9 mouse cellular contexts compared by ENCODE assay signal in the genomic region with DNA sequence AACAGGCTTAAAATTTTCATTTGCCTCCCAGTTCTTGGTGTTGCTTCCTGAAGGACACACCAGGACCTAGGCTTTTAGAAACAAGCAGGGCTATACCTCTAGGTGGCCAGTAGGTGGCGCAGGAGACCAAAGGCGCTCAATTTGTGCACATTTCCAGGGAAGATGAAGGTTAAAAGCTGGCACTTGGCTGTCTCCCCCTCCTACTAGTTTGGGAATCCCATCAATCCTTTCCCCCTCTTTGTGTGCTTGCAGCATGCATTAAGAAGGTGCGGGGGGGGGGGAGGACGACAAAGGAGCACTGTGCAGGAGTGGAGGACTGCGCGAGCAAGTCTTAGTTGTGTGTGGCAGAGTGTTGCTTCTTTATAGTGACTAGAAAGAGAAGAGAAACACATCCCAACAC. TPM values are rescaled to one million over a fixed set of nuclear protein-coding genes. Genes with fewer than 3 reads are reported as not detected.
DNase-seq lines count a peak whose midpoint lies in the region; ATAC-seq and TF ChIP-seq lines count a peak whose summit lies in the region.
"Had no signal": no experiment of that assay in that cellular context is flagged by ENCODE, and none has a peak within 500 bp of the region (broad histone marks: within the 10 kb centered on the region; RNA-seq: fewer than 3 reads in every experiment).

No protein-coding gene starts in this region.

- H3K9ac ChIP-seq in kidney, postnatal 0 days (ENCODE audit: low read depth, low read length): no peak overlapping the region
- no peak overlapping the region for H3K9ac ChIP-seq in kidney, embryonic 16.5 days (replicated peaks; ENCODE audit: low read length)
- no peak overlapping the region for H3K9ac ChIP-seq in embryonic facial prominence, embryonic 11.5 days (replicated peaks; ENCODE audit: low read length)
- H3K9ac ChIP-seq in liver, embryonic 14.5 days (replicated peaks): no peak overlapping the region
- H3K9ac ChIP-seq in neural tube, embryonic 14.5 days (replicated peaks; ENCODE audit: low read depth, low read length): no peak overlapping the region
- H3K9ac ChIP-seq: liver, embryonic 15.5 days had no signal

- peak; percentile 93 for DNase-seq in kidney, postnatal 0 days (ENCODE audit: low spot score)
- peak; percentile 86 for DNase-seq in embryonic facial prominence, embryonic 11.5 days (ENCODE audit: low spot score)
- peak; percentile 85 for DNase-seq in heart, postnatal 4 days
- peak in 2 of 3 experiments; percentile 22 to 26 for DNase-seq in liver, embryonic 14.5 days (ENCODE audit: low read depth in 3 of 3, low spot score in 3 of 3)
- peak; percentile 25 to 31 for DNase-seq in thymus, postnatal 36 days

- no peak overlapping the region for H3K4me2 ChIP-seq in kidney, postnatal 0 days (ENCODE audit: low read length)
- H3K4me2 ChIP-seq in kidney, embryonic 16.5 days (replicated peaks; ENCODE audit: low read depth, low read length): no peak overlapping the region
- no peak overlapping the region for H3K4me2 ChIP-seq in embryonic facial prominence, embryonic 11.5 days (ENCODE audit: low read depth, low read length)
- no peak overlapping the region for H3K4me2 ChIP-seq in liver, embryonic 14.5 days (ENCODE audit: low read depth)
- H3K4me2 ChIP-seq in neural tube, embryonic 14.5 days (ENCODE audit: low read depth, low read length): no peak overlapping the region
- H3K4me2 ChIP-seq: liver, embryonic 15.5 days had no signal

- H3K9me3 ChIP-seq in kidney, postnatal 0 days (replicated peaks; ENCODE audit: low read length): no peaks in the 10 kb centered on the region
- H3K9me3 ChIP-seq in kidney, embryonic 16.5 days (ENCODE audit: low read length): no peaks in the 10 kb centered on the region
- H3K9me3 ChIP-seq in embryonic facial prominence, embryonic 11.5 days (replicated peaks; ENCODE audit: control insufficient read depth, low read length): no peaks in the 10 kb centered on the region
- no peaks in the 10 kb centered on the region for H3K9me3 ChIP-seq in liver, embryonic 14.5 days (ENCODE audit: control insufficient read depth, low read length)
- no peaks in the 10 kb centered on the region for H3K9me3 ChIP-seq in neural tube, embryonic 14.5 days (ENCODE audit: control insufficient read depth, low read length)
- H3K9me3 ChIP-seq: liver, embryonic 15.5 days had no signal

- peak; percentile 99 for TF ChIP-seq CTCF in kidney, postnatal 0 days (IDR thresholded peaks at IDR 0.05; ENCODE audit: low read depth)
- peak; percentile 83 for TF ChIP-seq CTCF in bone marrow, adult 2 months (IDR thresholded peaks at IDR 0.05; ENCODE audit: control insufficient read depth, insufficient read depth, low read length)
- TF ChIP-seq CTCF in liver, embryonic 14.5 days (IDR thresholded peaks at IDR 0.05; ENCODE audit: low read depth): peak; percentile 93

- no peak overlapping the region for H3K27ac ChIP-seq in kidney, postnatal 0 days
- no peak overlapping the region for H3K27ac ChIP-seq in kidney, embryonic 16.5 days (ENCODE audit: low read length)
- no peak overlapping the region for H3K27ac ChIP-seq in bone marrow, adult 2 months (ENCODE audit: control insufficient read depth, insufficient read depth, low read depth, low read length, poor library complexity)
- no peak overlapping the region for H3K27ac ChIP-seq in embryonic facial prominence, embryonic 11.5 days (replicated peaks; ENCODE audit: low read depth, low read length)
- no peak overlapping the region for H3K27ac ChIP-seq in liver, embryonic 14.5 days
- H3K27ac ChIP-seq in neural tube, embryonic 14.5 days (ENCODE audit: low read depth, low read length): no peak overlapping the region
- H3K27ac ChIP-seq: liver, embryonic 15.5 days had no signal

- no peak for TF ChIP-seq EP300 in liver, embryonic 14.5 days (IDR thresholded peaks at IDR 0.05; ENCODE audit: low read depth)

- no peaks in the 10 kb centered on the region for H3K27me3 ChIP-seq in kidney, postnatal 0 days (ENCODE audit: insufficient read depth, low read length)
- H3K27me3 ChIP-seq in kidney, embryonic 16.5 days (ENCODE audit: insufficient read depth, low read length): no peaks in the 10 kb centered on the region
- H3K27me3 ChIP-seq in embryonic facial prominence, embryonic 11.5 days (ENCODE audit: control insufficient read depth, insufficient read depth, low read length): no peaks in the 10 kb centered on the region
- H3K27me3 ChIP-seq in liver, embryonic 14.5 days (ENCODE audit: control insufficient read depth, insufficient read depth, low read length): peaks cover 6% of the 10 kb centered on the region; the same call in 1 of the 2 replicates
- no peaks in the 10 kb centered on the region for H3K27me3 ChIP-seq in neural tube, embryonic 14.5 days (ENCODE audit: control insufficient read depth, insufficient read depth, low read length)

- no peak for ATAC-seq in kidney, postnatal 0 days (replicated peaks; ENCODE audit: low FRiP score, low read depth)
- ATAC-seq in kidney, embryonic 16.5 days (ENCODE audit: low FRiP score, low TSS enrichment): no peak
- ATAC-seq in embryonic facial prominence, embryonic 11.5 days (replicated peaks; ENCODE audit: insufficient number of reproducible peaks, low FRiP score, low TSS enrichment, low read depth): no peak; the same call in 1 of the 2 replicates
- no peak for ATAC-seq in liver, embryonic 14.5 days (ENCODE audit: insufficient read depth)
- ATAC-seq in neural tube, embryonic 14.5 days (ENCODE audit: low read depth): peak; percentile 53

- no peak for TF ChIP-seq POLR2A in bone marrow, adult 2 months (IDR thresholded peaks at IDR 0.05; ENCODE audit: borderline replicate concordance, control insufficient read depth, low read depth, low read length)

- peaks cover 7% of the 10 kb centered on the region for H3K4me1 ChIP-seq in kidney, postnatal 0 days (replicated peaks; ENCODE audit: insufficient read depth, low read length)
- H3K4me1 ChIP-seq in kidney, embryonic 16.5 days (ENCODE audit: insufficient read depth, low read length): peaks cover 23% of the 10 kb centered on the region
- H3K4me1 ChIP-seq in bone marrow, adult 2 months (ENCODE audit: control insufficient read depth, insufficient read depth, low read length): no peaks in the 10 kb centered on the region
- no peaks in the 10 kb centered on the region for H3K4me1 ChIP-seq in embryonic facial prominence, embryonic 11.5 days (ENCODE audit: control insufficient read depth, insufficient read depth, low read length)
- H3K4me1 ChIP-seq in liver, embryonic 14.5 days (replicated peaks; ENCODE audit: control insufficient read depth in 2 of 2, insufficient read depth in 2 of 2, low read length in 1 of 2): no peaks in the 10 kb centered on the region
- 0 out of 2 replicates have a peak, but pooled peaks cover 6% of the 10 kb centered on the region for H3K4me1 ChIP-seq in neural tube, embryonic 14.5 days (ENCODE audit: control insufficient read depth, insufficient read depth, low read length)

- peaks cover 6% of the 10 kb centered on the region; the same call in 1 of the 2 replicates for H3K36me3 ChIP-seq in kidney, postnatal 0 days (ENCODE audit: insufficient read depth, low read length)
- peaks cover 12% of the 10 kb centered on the region; the same call in 1 of the 2 replicates for H3K36me3 ChIP-seq in kidney, embryonic 16.5 days (ENCODE audit: insufficient read depth, low read length)
- H3K36me3 ChIP-seq in embryonic facial prominence, embryonic 11.5 days (replicated peaks; ENCODE audit: control insufficient read depth, insufficient read depth, low read depth, low read length): no peaks in the 10 kb centered on the region; the same call in 1 of the 2 replicates
- no peaks in the 10 kb centered on the region for H3K36me3 ChIP-seq in liver, embryonic 14.5 days (replicated peaks; ENCODE audit: control insufficient read depth, insufficient read depth, low read depth)
- H3K36me3 ChIP-seq in neural tube, embryonic 14.5 days (ENCODE audit: control insufficient read depth, insufficient read depth, low read length): no peaks in the 10 kb centered on the region
- H3K36me3 ChIP-seq: liver, embryonic 15.5 days had no signal

- H3K4me3 ChIP-seq in kidney, postnatal 0 days (replicated peaks; ENCODE audit: low read depth, low read length): no peak overlapping the region
- no peak overlapping the region for H3K4me3 ChIP-seq in kidney, embryonic 16.5 days (ENCODE audit: low read length)
- no peak overlapping the region for H3K4me3 ChIP-seq in bone marrow, adult 2 months (replicated peaks; ENCODE audit: control insufficient read depth, low read depth, low read length)
- H3K4me3 ChIP-seq in embryonic facial prominence, embryonic 11.5 days (ENCODE audit: low read depth, low read length): no peak overlapping the region
- no peak overlapping the region for H3K4me3 ChIP-seq in liver, embryonic 14.5 days (ENCODE audit: insufficient read depth in 1 of 2, low read depth in 2 of 2, low read length in 2 of 2)
- H3K4me3 ChIP-seq in neural tube, embryonic 14.5 days (ENCODE audit: low read depth, low read length): no peak overlapping the region
- H3K4me3 ChIP-seq: liver, embryonic 15.5 days had no signal

- WGBS in kidney, postnatal 0 days: 26% methylated on average over 6 of the region's 6 CpGs
- WGBS in kidney, embryonic 16.5 days: 24% methylated on average over 6 of the region's 6 CpGs
- 36% methylated on average over 6 of the region's 6 CpGs for WGBS in bone marrow, adult 2 months
- WGBS in embryonic facial prominence, embryonic 11.5 days: 19% methylated on average over 6 of the region's 6 CpGs
- WGBS in liver, embryonic 14.5 days (ENCODE audit: insufficient replicate concordance): 32% methylated on average over 6 of the region's 6 CpGs
- WGBS in neural tube, embryonic 14.5 days: 6% methylated on average over 6 of the region's 6 CpGs

RNA-seq across cellular contexts. Expression of gene Igfbp5, which starts 8.8 kb away (rescaled TPM):
- 87.7 and 95.0 TPM in 2 replicates for polyA plus RNA-seq in kidney, postnatal 0 days (2015; fragmentation: Nextera tagmentation; extraction: Ambion mirVana)
- polyA plus RNA-seq in kidney, embryonic 16.5 days (2015; fragmentation: Nextera tagmentation; extraction: Ambion mirVana): 89.0 and 104 TPM in 2 replicates
- 35.5 and 53.8 TPM in 2 replicates for polyA plus RNA-seq in bone marrow, adult 2 months (2011; ENCODE audit: insufficient read depth, insufficient read length, low replicate concordance, missing spikeins)
- 69.4 and 71.2 TPM in 2 replicates for polyA plus RNA-seq in embryonic facial prominence, embryonic 11.5 days (2014; fragmentation: Nextera tagmentation; extraction: Ambion mirVana)
- total RNA-seq in heart, postnatal 4 days (2021): 100 to 1,000 TPM; 190 to 236 TPM
- polyA plus RNA-seq in liver, embryonic 14.5 days (2012; rRNA removed): 1.2 and 1.3 TPM in 2 replicates
- 0.36 and 0.45 TPM in 2 replicates for polyA plus RNA-seq in liver, embryonic 14.5 days (2014; fragmentation: Nextera tagmentation; extraction: Ambion mirVana)
- polyA plus RNA-seq in neural tube, embryonic 14.5 days (2014; fragmentation: Nextera tagmentation; extraction: Ambion mirVana): 85.0 and 112 TPM in 2 replicates

RNA-seq across cellular contexts. Expression of gene Igfbp2, which starts 41.6 kb away (rescaled TPM):
- 116 and 123 TPM in 2 replicates for polyA plus RNA-seq in kidney, postnatal 0 days (2015; fragmentation: Nextera tagmentation; extraction: Ambion mirVana)
- polyA plus RNA-seq in kidney, embryonic 16.5 days (2015; fragmentation: Nextera tagmentation; extraction: Ambion mirVana): 144 and 152 TPM in 2 replicates
- 9.5 TPM in 1 of 2 replicates, not detected in the other for polyA plus RNA-seq in bone marrow, adult 2 months (2011; ENCODE audit: insufficient read depth, insufficient read length, low replicate concordance, missing spikeins)
- 368 and 450 TPM in 2 replicates for polyA plus RNA-seq in embryonic facial prominence, embryonic 11.5 days (2014; fragmentation: Nextera tagmentation; extraction: Ambion mirVana)
- total RNA-seq in heart, postnatal 4 days (2021): 1 to 10 TPM; 5.3 to 8.4 TPM
- 2.4 and 3.4 TPM in 2 replicates for polyA plus RNA-seq in liver, embryonic 14.5 days (2012; rRNA removed)
- polyA plus RNA-seq in liver, embryonic 14.5 days (2014; fragmentation: Nextera tagmentation; extraction: Ambion mirVana): 1.6 and 2.3 TPM in 2 replicates
- 163 and 379 TPM in 2 replicates for polyA plus RNA-seq in neural tube, embryonic 14.5 days (2014; fragmentation: Nextera tagmentation; extraction: Ambion mirVana)

Comparison
In these comparisons a context has a peak if more than half of its experiments do, and no peak if none do; other contexts are left out.
1. DNase-seq: peak in every context shown above with its lines; median percentile 93 in kidney, postnatal 0 days; 86 in embryonic facial prominence, embryonic 11.5 days; 85 in heart, postnatal 4 days; 28 in thymus, postnatal 36 days; 24 in liver, embryonic 14.5 days.
2. RNA of gene Igfbp5, which starts 8.8 kb away (polyA plus RNA-seq): 89.0 to 104 TPM in kidney, embryonic 16.5 days, 87.7 to 95.0 TPM in kidney, postnatal 0 days, 85.0 to 112 TPM in neural tube, embryonic 14.5 days, 69.4 to 71.2 TPM in embryonic facial prominence, embryonic 11.5 days and 35.5 to 53.8 TPM in bone marrow, adult 2 months; 0.36 to 1.3 TPM in liver, embryonic 14.5 days; every median in the first group is over 10 times any median in the second.
3. RNA of gene Igfbp2, which starts 41.6 kb away (polyA plus RNA-seq): 368 to 450 TPM in embryonic facial prominence, embryonic 11.5 days, 163 to 379 TPM in neural tube, embryonic 14.5 days, 144 to 152 TPM in kidney, embryonic 16.5 days and 116 to 123 TPM in kidney, postnatal 0 days; 9.5 TPM in bone marrow, adult 2 months and 1.6 to 3.4 TPM in liver, embryonic 14.5 days; every median in the first group is over 10 times any median in the second.
4. Peak in every context shown above with its lines, with median percentiles within 50 percentile points of each other: CTCF ChIP-seq.